Mouse (Mus musculus): ENCODE measurements around the gene Olfr275. TPM values are rescaled to one million over a fixed set of nuclear protein-coding genes. Genes with fewer than 3 reads are reported as not detected.
"Not testable (repeated sequence)": the region's sequence is repeated elsewhere in the genome, so short reads cannot be mapped to it uniquely, and the experiment has no call there.

The Olfr275 gene
- not detected in 2 replicates for polyA plus RNA-seq (2016; fragmentation: Nextera tagmentation; extraction: Ambion mirVana)

GRCm38 (mm10) chr4:52814304-52814703 lies at the start of gene Olfr275:
TSS of gene Olfr275 (plus strand) at chr4:52814604.
- 89% methylated on average over 2 of the region's 2 CpGs for WGBS
- no peak for DNase-seq (ENCODE audit: low spot score)
- H3K27me3 ChIP-seq (ENCODE audit: insufficient read depth, poor library complexity, severe bottlenecking): no peaks in the 10 kb centered on the region
- H3K4me3 ChIP-seq: no peak within 1 kb of the TSS
- H3K4me1 ChIP-seq (replicated peaks): no peaks in the 10 kb centered on the region
- no peaks in the 10 kb centered on the region for H3K9me3 ChIP-seq
- no peaks in the 10 kb centered on the region for H3K36me3 ChIP-seq
- no peak within 1 kb of the TSS for H3K27ac ChIP-seq

- Histone ChIP-seq H3K9me3 (no peaks in the 10 kb centered on the region), H3K4me1 (replicated peaks) (no peaks in the 10 kb centered on the region), H3K27ac (no peak overlapping the region), H3K27me3 (ENCODE audit: insufficient read depth, poor library complexity, severe bottlenecking) (no peaks in the 10 kb centered on the region), H3K4me3 (no peak overlapping the region), H3K36me3 (no peaks in the 10 kb centered on the region)
- 91% methylated on average over 6 of the region's 6 CpGs for WGBS
- DNase-seq (ENCODE audit: low spot score): no peak
Measured at GRCm38 (mm10) chr4:52765612-52766011, 48.8 kb upstream of the Olfr275 start.

- DNase-seq (ENCODE audit: low spot score): no peak
- Histone ChIP-seq H3K4me1 (replicated peaks) (no peaks in the 10 kb centered on the region), H3K27me3 (ENCODE audit: insufficient read depth, poor library complexity, severe bottlenecking) (no peaks in the 10 kb centered on the region), H3K36me3 (no peaks in the 10 kb centered on the region), H3K27ac (no peak overlapping the region), H3K9me3 (no peaks in the 10 kb centered on the region), H3K4me3 (no peak overlapping the region)
- 85% methylated on average over 5 of the region's 5 CpGs for WGBS
Measured at GRCm38 (mm10) chr4:52772186-52772585, 42.2 kb upstream of the Olfr275 start.

GRCm38 (mm10) chr4:52800013-52800412 lies 14.4 kb upstream of the Olfr275 start:
- H3K4me1 ChIP-seq (replicated peaks): no peaks in the 10 kb centered on the region
- no peak for DNase-seq (ENCODE audit: low spot score)
- WGBS: 81% methylated on average over 3 of the region's 3 CpGs
- H3K27ac ChIP-seq: no peak overlapping the region
- H3K27me3 ChIP-seq (ENCODE audit: insufficient read depth, poor library complexity, severe bottlenecking): no peaks in the 10 kb centered on the region
- no peak overlapping the region for H3K4me3 ChIP-seq
- no peaks in the 10 kb centered on the region for H3K36me3 ChIP-seq
- H3K9me3 ChIP-seq: no peaks in the 10 kb centered on the region

- H3K27me3 ChIP-seq (ENCODE audit: insufficient read depth, poor library complexity, severe bottlenecking): no peaks in the 10 kb centered on the region
- no peak overlapping the region for H3K27ac ChIP-seq
- no peaks in the 10 kb centered on the region for H3K36me3 ChIP-seq
- DNase-seq (ENCODE audit: low spot score): no peak
- no peak overlapping the region for H3K4me3 ChIP-seq
- no peaks in the 10 kb centered on the region for H3K4me1 ChIP-seq (replicated peaks)
- H3K9me3 ChIP-seq: no peaks in the 10 kb centered on the region
- WGBS: 47% methylated on average over 2 of the region's 2 CpGs
Measured at GRCm38 (mm10) chr4:52811871-52812270, 2.5 kb upstream of the Olfr275 start.

GRCm38 (mm10) chr4:52821375-52821774 lies 7.0 kb downstream of the Olfr275 start:
- DNase-seq (ENCODE audit: low spot score): no peak
- Histone ChIP-seq H3K9me3 (0 out of 2 replicates have a peak, but pooled peaks cover 4% of the 10 kb centered on the region), H3K27me3 (ENCODE audit: insufficient read depth, poor library complexity, severe bottlenecking) (no peaks in the 10 kb centered on the region), H3K27ac (no peak overlapping the region), H3K36me3 (no peaks in the 10 kb centered on the region), H3K4me1 (replicated peaks) (no peaks in the 10 kb centered on the region), H3K4me3 (no peak overlapping the region)
- WGBS: 95% methylated on average over 11 of the region's 11 CpGs

GRCm38 (mm10) chr4:52845411-52845810 lies 31.0 kb downstream of the Olfr275 start:
- H3K27ac ChIP-seq; H3K4me3 ChIP-seq; H3K27me3 ChIP-seq (ENCODE audit: insufficient read depth, poor library complexity, severe bottlenecking); DNase-seq (ENCODE audit: low spot score); H3K36me3 ChIP-seq; H3K4me1 ChIP-seq (replicated peaks); H3K9me3 ChIP-seq: not testable (repeated sequence)
- WGBS: 55% methylated on average over 1 of the region's 1 CpGs

- no peaks in the 10 kb centered on the region for H3K4me1 ChIP-seq (replicated peaks)
- 77% methylated on average over 4 of the region's 4 CpGs for WGBS
- H3K27ac ChIP-seq: no peak overlapping the region
- no peaks in the 10 kb centered on the region for H3K36me3 ChIP-seq
- no peak for DNase-seq (ENCODE audit: low spot score)
- no peaks in the 10 kb centered on the region for H3K27me3 ChIP-seq (ENCODE audit: insufficient read depth, poor library complexity, severe bottlenecking)
- H3K9me3 ChIP-seq: no peaks in the 10 kb centered on the region
- H3K4me3 ChIP-seq: no peak overlapping the region
Measured at GRCm38 (mm10) chr4:52849039-52849635, 34.7 kb downstream of the Olfr275 start.

GRCm38 (mm10) chr4:52849672-52850071 lies 35.3 kb downstream of the Olfr275 start:
- H3K9me3 ChIP-seq: no peaks in the 10 kb centered on the region
- no peaks in the 10 kb centered on the region for H3K36me3 ChIP-seq
- no peaks in the 10 kb centered on the region for H3K4me1 ChIP-seq (replicated peaks)
- H3K4me3 ChIP-seq: no peak overlapping the region
- no peak for DNase-seq (ENCODE audit: low spot score)
- H3K27me3 ChIP-seq (ENCODE audit: insufficient read depth, poor library complexity, severe bottlenecking): no peaks in the 10 kb centered on the region
- WGBS: 90% methylated on average over 5 of the region's 5 CpGs
- H3K27ac ChIP-seq: no peak overlapping the region

GRCm38 (mm10) chr4:52859136-52859535 lies 44.7 kb downstream of the Olfr275 start, which contains the start of gene Olfr273:
TSS of gene Olfr273 (minus strand) at chr4:52859236.
- Histone ChIP-seq H3K36me3 (no peaks in the 10 kb centered on the region), H3K4me3 (no peak within 1 kb of the TSS), H3K4me1 (replicated peaks) (no peaks in the 10 kb centered on the region), H3K27ac (no peak within 1 kb of the TSS), H3K27me3 (ENCODE audit: insufficient read depth, poor library complexity, severe bottlenecking) (no peaks in the 10 kb centered on the region), H3K9me3 (no peaks in the 10 kb centered on the region)
- DNase-seq (ENCODE audit: low spot score): no peak
- whole genome bisulfite sequencing: 81% methylated on average over 1 of the region's 1 CpGs

GRCm38 (mm10) chr4:52864156-52864555 lies 49.8 kb downstream of the Olfr275 start:
- no peaks in the 10 kb centered on the region for H3K27me3 ChIP-seq (ENCODE audit: insufficient read depth, poor library complexity, severe bottlenecking)
- no peak overlapping the region for H3K27ac ChIP-seq
- H3K9me3 ChIP-seq: no peaks in the 10 kb centered on the region
- H3K4me3 ChIP-seq: no peak overlapping the region
- no peak for DNase-seq (ENCODE audit: low spot score)
- 90% methylated on average over 9 of the region's 9 CpGs for WGBS
- H3K4me1 ChIP-seq (replicated peaks): no peaks in the 10 kb centered on the region
- no peaks in the 10 kb centered on the region for H3K36me3 ChIP-seq
